ENCODE assay signal across 8 mouse cellular contexts in the genomic region with DNA sequence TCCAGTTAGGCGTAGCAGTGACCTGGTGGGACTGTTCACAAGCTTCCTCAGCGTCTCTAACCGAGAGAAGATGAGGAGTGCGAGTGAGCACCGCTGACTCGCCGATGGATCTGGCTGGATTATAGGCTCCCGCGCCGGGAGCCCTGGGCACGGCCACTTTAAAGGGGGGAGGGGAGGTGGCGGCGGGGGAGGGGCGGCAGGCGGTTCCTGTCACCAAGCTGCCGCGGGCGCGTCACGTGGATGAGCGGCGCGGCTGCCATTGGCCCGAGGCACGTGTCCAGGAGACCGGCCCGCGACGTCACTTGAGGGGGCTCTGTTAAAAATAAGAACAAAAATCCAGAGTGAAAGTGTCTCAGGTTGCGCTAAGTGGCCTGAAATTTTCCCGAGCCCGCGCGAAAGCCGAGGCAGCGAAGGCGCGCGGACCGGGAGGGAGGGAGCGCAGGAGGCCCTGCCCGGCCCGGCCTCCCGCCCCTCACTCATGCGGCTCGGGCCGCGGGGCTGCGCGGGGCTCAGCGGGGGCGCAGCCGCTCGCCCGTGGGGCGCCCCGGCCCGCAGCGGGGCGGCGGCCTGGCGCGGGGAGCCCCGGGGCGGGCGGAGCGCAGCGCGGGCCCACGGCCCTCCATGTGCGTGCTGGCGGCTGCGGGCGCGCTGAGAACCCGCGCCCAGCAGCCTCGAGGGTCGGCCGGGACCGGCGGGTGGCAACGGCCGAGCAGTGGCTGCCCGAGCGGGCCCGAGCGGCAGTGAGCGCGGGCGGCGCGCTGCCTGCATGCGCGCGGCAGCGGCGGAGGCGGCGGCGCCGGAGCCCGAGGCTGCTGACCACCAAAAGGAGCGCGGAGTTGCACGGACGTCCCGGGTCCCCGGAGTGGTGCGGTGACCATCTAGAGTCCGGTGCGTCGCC. TPM values are rescaled to one million over a fixed set of nuclear protein-coding genes. Genes with fewer than 3 reads are reported as not detected.
DNase-seq lines count a peak whose midpoint lies in the region; ATAC-seq lines count a peak whose summit lies in the region.

Gene En2, plus strand, starts transcription at position 337 of the 898 bp plus-strand sequence.

- H3K27me3 ChIP-seq in forebrain, embryonic 15.5 days: peaks cover 81% of the 10 kb centered on the region
- H3K27me3 ChIP-seq in hindbrain, embryonic 15.5 days: peaks cover 77% of the 10 kb centered on the region
- H3K27me3 ChIP-seq in limb, embryonic 13.5 days: peaks cover 97% of the 10 kb centered on the region

- H3K9me3 ChIP-seq in forebrain, embryonic 15.5 days: no peaks in the 10 kb centered on the region
- no peaks in the 10 kb centered on the region for H3K9me3 ChIP-seq in hindbrain, embryonic 15.5 days
- H3K9me3 ChIP-seq in limb, embryonic 13.5 days: no peaks in the 10 kb centered on the region

- H3K4me3 ChIP-seq in forebrain, embryonic 15.5 days: peak within 1 kb of the TSS; percentile 47
- peak within 1 kb of the TSS; percentile 46 for H3K4me3 ChIP-seq in hindbrain, embryonic 15.5 days
- H3K4me3 ChIP-seq in limb, embryonic 13.5 days: peak within 1 kb of the TSS; percentile 48

- peak within 1 kb of the TSS; percentile 93 for H3K4me2 ChIP-seq in forebrain, embryonic 15.5 days (replicated peaks)
- peak within 1 kb of the TSS; percentile 86 for H3K4me2 ChIP-seq in hindbrain, embryonic 15.5 days
- H3K4me2 ChIP-seq in limb, embryonic 13.5 days (replicated peaks): peak within 1 kb of the TSS; percentile 93

- no peaks in the 10 kb centered on the region for H3K36me3 ChIP-seq in forebrain, embryonic 15.5 days
- H3K36me3 ChIP-seq in hindbrain, embryonic 15.5 days: no peaks in the 10 kb centered on the region
- no peaks in the 10 kb centered on the region for H3K36me3 ChIP-seq in limb, embryonic 13.5 days

- no peak within 1 kb of the TSS for H3K27ac ChIP-seq in forebrain, embryonic 15.5 days (replicated peaks)
- H3K27ac ChIP-seq in hindbrain, embryonic 15.5 days (replicated peaks): peak within 1 kb of the TSS; percentile 76
- H3K27ac ChIP-seq in limb, embryonic 13.5 days: no peak within 1 kb of the TSS

- ATAC-seq in frontal cortex, adult (ENCODE audit: low TSS enrichment): 0 out of 2 replicates have a peak, but pooled peaks have one; percentile 19
- ATAC-seq in forebrain, embryonic 15.5 days (replicated peaks): peak; percentile 77
- peak; percentile 86 for ATAC-seq in hindbrain, embryonic 15.5 days (ENCODE audit: low FRiP score, low read depth)
- peak; percentile 75 for ATAC-seq in limb, embryonic 13.5 days (ENCODE audit: low FRiP score, low read depth)

- peaks cover 30% of the 10 kb centered on the region for H3K4me1 ChIP-seq in forebrain, embryonic 15.5 days
- peaks cover 22% of the 10 kb centered on the region for H3K4me1 ChIP-seq in hindbrain, embryonic 15.5 days (replicated peaks)
- H3K4me1 ChIP-seq in limb, embryonic 13.5 days: peaks cover 22% of the 10 kb centered on the region

- H3K9ac ChIP-seq in forebrain, embryonic 15.5 days (replicated peaks): peak within 1 kb of the TSS; percentile 19; the same call in 1 of the 2 replicates
- peak within 1 kb of the TSS; percentile 45 for H3K9ac ChIP-seq in hindbrain, embryonic 15.5 days
- H3K9ac ChIP-seq in limb, embryonic 13.5 days: peak within 1 kb of the TSS; percentile 43; the same call in 1 of the 2 replicates

- no peak for DNase-seq in frontal cortex, postnatal 36 days (ENCODE audit: low spot score in 2 of 2)
- DNase-seq in cerebellum, adult 11-12 months: peak; percentile 97
- DNase-seq in neural tube, embryonic 10.5 days (ENCODE audit: extremely low spot score, low spot score): peak; percentile 81
- DNase-seq in natural killer cell, adult 2 months (ENCODE audit: low spot score in 2 of 2): no peak

- WGBS in forebrain, embryonic 15.5 days: under 1% methylated on average over 109 of the region's 113 CpGs
- WGBS in hindbrain, embryonic 15.5 days: under 1% methylated on average over 104 of the region's 113 CpGs
- WGBS in limb, embryonic 13.5 days: under 1% methylated on average over 94 of the region's 113 CpGs

RNA-seq across cellular contexts. Expression of gene En2, which starts in this region (rescaled TPM):
- polyA plus RNA-seq in forebrain, embryonic 15.5 days (2015; fragmentation: Nextera tagmentation; extraction: Ambion mirVana): not detected in 2 replicates
- polyA plus RNA-seq in hindbrain, embryonic 15.5 days (2015; fragmentation: Nextera tagmentation; extraction: Ambion mirVana): 0.60 and 1.3 TPM in 2 replicates
- polyA plus RNA-seq in limb, embryonic 13.5 days (2015; fragmentation: Nextera tagmentation; extraction: Ambion mirVana): not detected in 2 replicates

Comparison
In these comparisons a context has a peak if more than half of its experiments do, and no peak if none do; other contexts are left out.
1. Peak in ATAC-seq, H3K4me3 ChIP-seq, H3K9ac ChIP-seq and H3K4me2 ChIP-seq in forebrain, embryonic 15.5 days; RNA of the gene not detected or under 1 TPM.
2. Peak in ATAC-seq, H3K4me3 ChIP-seq, H3K9ac ChIP-seq and H3K4me2 ChIP-seq in limb, embryonic 13.5 days; RNA of the gene not detected or under 1 TPM.
3. ATAC-seq: peak in every context shown above with its lines; median percentile 86 in hindbrain, embryonic 15.5 days; 77 in forebrain, embryonic 15.5 days; 75 in limb, embryonic 13.5 days; 19 in frontal cortex, adult.
4. DNase-seq: peak in cerebellum, adult 11-12 months (single experiment) and neural tube, embryonic 10.5 days (single experiment); none in frontal cortex, postnatal 36 days (0 of 2) and natural killer cell, adult 2 months (0 of 2).
5. Peak in every context shown above with its lines, with median percentiles within 50 percentile points of each other: H3K4me2 ChIP-seq, H3K4me3 ChIP-seq and H3K9ac ChIP-seq.